Mouse (Mus musculus) frontal cortex, adult (tissue): ENCODE results near the gene Per1.
A peak's percentile ranks its signal among the peaks of the same experiment; 100 is the strongest.
"Not testable (repeated sequence)": the region's sequence is repeated elsewhere in the genome, so short reads cannot be mapped to it uniquely, and the experiment has no call there.

Experiments
- ATAC-seq: cut with Nextera tagmentation; 2 replicates; pipeline ENCODE4 v1.9.2; 2017; ENCODE audit warnings: mild to moderate bottlenecking, moderate library complexity, mixed read lengths; ENCODE audit not compliant: low TSS enrichment

Gene Per1

GRCm38 (mm10) chr11:69080855-69081222 lies 14.2 kb upstream of the Per1 start:
- no peak for ATAC-seq

- ATAC-seq, result no peak
These were observed 13.4 kb upstream of the Per1 start for GRCm38 (mm10) chr11:69081613-69082012.

GRCm38 (mm10) chr11:69085608-69086007 lies 9.4 kb upstream of the Per1 start:
- ATAC-seq, result no peak

- peak; percentile 64 for ATAC-seq
These were observed 8.6 kb upstream of the Per1 start for GRCm38 (mm10) chr11:69086390-69086789.

- ATAC-seq, result peak; percentile 32; the same call in 1 of the 2 replicates
These were observed 7.9 kb upstream of the Per1 start for GRCm38 (mm10) chr11:69087082-69087481.

GRCm38 (mm10) chr11:69087597-69087996 lies 7.4 kb upstream of the Per1 start:
- ATAC-seq, result no peak

- ATAC-seq, result peak; percentile 47
These were observed 6.7 kb upstream of the Per1 start, which contains the start of gene Vamp2 for GRCm38 (mm10) chr11:69088103-69088855. Gene Vamp2, plus strand, starts transcription at chr11:69088490.

GRCm38 (mm10) chr11:69088856-69089615 lies 6.0 kb upstream of the Per1 start:
- ATAC-seq, result no peak

- ATAC-seq, result no peak
These were observed 5.3 kb upstream of the Per1 start for GRCm38 (mm10) chr11:69089616-69090290.

GRCm38 (mm10) chr11:69090367-69090766 lies 4.7 kb upstream of the Per1 start:
- ATAC-seq, result no peak

GRCm38 (mm10) chr11:69091566-69092385 lies 3.2 kb upstream of the Per1 start:
- no peak for ATAC-seq

GRCm38 (mm10) chr11:69092386-69092751 lies 2.6 kb upstream of the Per1 start:
- ATAC-seq, result no peak

GRCm38 (mm10) chr11:69092871-69093270 lies 2.1 kb upstream of the Per1 start:
- no peak for ATAC-seq

- not testable (repeated sequence) for ATAC-seq
These were observed 1.2 kb upstream of the Per1 start for GRCm38 (mm10) chr11:69093856-69094255.

- ATAC-seq, result no peak
These were observed 654 bp downstream of the Per1 start for GRCm38 (mm10) chr11:69095511-69096231.

GRCm38 (mm10) chr11:69096360-69096986 lies 1.5 kb downstream of the Per1 start:
- no peak for ATAC-seq

GRCm38 (mm10) chr11:69096987-69097900 lies 2.2 kb downstream of the Per1 start:
- peak; percentile 12; the same call in 1 of the 2 replicates for ATAC-seq

- no peak for ATAC-seq
These were observed 3.2 kb downstream of the Per1 start for GRCm38 (mm10) chr11:69098039-69098761.

- ATAC-seq, result 0 out of 2 replicates have a peak, but pooled peaks have one; percentile 10
These were observed 3.7 kb downstream of the Per1 start for GRCm38 (mm10) chr11:69098762-69099091.
